Mouse (Mus musculus) liver, postnatal 0 days (tissue): Measurements from ENCODE around the gene Fhit. TPM values are rescaled to one million over a fixed set of nuclear protein-coding genes. Genes with fewer than 3 reads are reported as not detected.

Experiments
- ATAC-seq: fragments of 200-750 bp; cut with Nextera tagmentation; 2 replicates; pipeline ENCODE4 v1.8.0; 2017; ENCODE audit warnings: mild to moderate bottlenecking, moderate library complexity
- DNase-seq: peaks from one replicate; pipeline ENCODE4 v3.0.0-alpha.2; 2016
- H3K27ac ChIP-seq: fragments of 300-500 bp; sonication (generic); 2 replicates; pipeline ENCODE4 v1.5.1; 2014; ENCODE audit warnings: antibody characterized with exemption, moderate library complexity, mild to moderate bottlenecking, low read depth
- H3K27me3 ChIP-seq: fragments of 300-500 bp; sonication (generic); 2 replicates; pipeline ENCODE4 v1.6.1; 2014; ENCODE audit warnings: low read length, control low read depth, mixed read lengths; ENCODE audit not compliant: insufficient read depth
- H3K36me3 ChIP-seq: fragments of 300-500 bp; sonication (generic); replicated peaks from 2 replicates; pipeline ENCODE4 v1.6.1; 2014; ENCODE audit warnings: mild to moderate bottlenecking, control low read depth, low read length, moderate library complexity, mixed read lengths; ENCODE audit not compliant: insufficient read depth
- H3K4me1 ChIP-seq: fragments of 300-500 bp; sonication (generic); 2 replicates; pipeline ENCODE4 v1.6.1; 2014; ENCODE audit warnings: antibody characterized with exemption, mild to moderate bottlenecking, control low read depth; ENCODE audit not compliant: insufficient read depth
- H3K4me2 ChIP-seq: fragments of 300-500 bp; sonication (generic); 2 replicates; pipeline ENCODE4 v1.6.1; 2014; ENCODE audit warnings: low read depth, mild to moderate bottlenecking, low read length, moderate library complexity, mixed read lengths
- H3K4me3 ChIP-seq: fragments of 300-500 bp; sonication (generic); 2 replicates; pipeline ENCODE4 v1.5.1; 2014; ENCODE audit warnings: low read depth, low read length
- H3K9ac ChIP-seq: fragments of 300-500 bp; sonication (generic); replicated peaks from 2 replicates; pipeline ENCODE4 v1.6.1; 2014; ENCODE audit warnings: mild to moderate bottlenecking, moderate library complexity
- H3K9me3 ChIP-seq: fragments of 300-500 bp; sonication (generic); 2 replicates; pipeline ENCODE4 v1.6.1; 2016; ENCODE audit warnings: mild to moderate bottlenecking, control low read depth, low read length, mixed read lengths
- CTCF ChIP-seq: sonication (generic); IDR thresholded peaks from 2 replicates; pipeline ENCODE4 v1.5.1; 2016; ENCODE audit warnings: antibody characterized with exemption, low read depth
- EP300 ChIP-seq: IDR thresholded peaks from 2 replicates; pipeline ENCODE4 v1.6.1; 2016; ENCODE audit warnings: antibody characterized with exemption, low read depth, mild to moderate bottlenecking
- whole genome bisulfite sequencing: fragments of 180-500 bp; shearing (Covaris S2); extraction: QIAGEN DNeasy Blood & Tissue Kit; methylation state at CpG from one replicate; pipeline ENCODE4 v1.1.7; 2014; ENCODE audit not compliant: insufficient replicate concordance; 5-methylcytosine and 5-hydroxymethylcytosine counted together
- polyA plus RNA-seq: library from polyadenylated mRNA; unstranded; fragments of >200 nt; fragmentation: Nextera tagmentation; extraction: Ambion mirVana; gene quantifications from 2 replicates; pipeline ENCODE4 v1.2.1, GENCODE M21; 2015

The Fhit gene
- polyA plus RNA-seq, 1 experiment from 2014 or later, result 8.1 TPM

DNA sequence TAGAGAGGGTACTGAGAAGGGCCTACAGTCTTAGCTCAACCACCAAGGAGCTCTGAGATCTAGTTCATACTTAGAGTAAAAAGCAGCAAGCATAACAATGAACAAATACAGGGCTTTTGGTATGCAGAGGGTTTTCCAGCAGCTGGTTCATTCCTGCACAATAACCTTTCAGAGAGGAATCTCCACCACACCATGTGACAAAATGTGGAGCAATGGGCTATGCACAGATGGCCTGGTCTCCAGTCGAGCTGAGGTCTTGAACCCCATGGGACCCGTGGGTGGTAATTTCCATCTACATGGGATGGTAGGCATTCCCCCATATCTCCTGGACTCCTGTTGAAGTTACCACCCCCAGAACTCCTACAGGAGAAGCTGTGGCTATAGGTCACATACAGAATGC, 423.8 kb downstream of the Fhit start:
- TF ChIP-seq EP300 (no peak), CTCF (no peak)
- no peaks in the 10 kb centered on the region for H3K4me1 ChIP-seq
- no peaks in the 10 kb centered on the region for H3K36me3 ChIP-seq
- H3K9me3 ChIP-seq, result no peaks in the 10 kb centered on the region
- H3K9ac ChIP-seq, result no peak overlapping the region
- ATAC-seq (no peak), DNase-seq (no peak)
- WGBS, result 74% methylated on average over 2 of the region's 2 CpGs
- no peaks in the 10 kb centered on the region for H3K27me3 ChIP-seq
- no peak overlapping the region for H3K27ac ChIP-seq
- H3K4me3 ChIP-seq, result no peak overlapping the region
- no peak overlapping the region for H3K4me2 ChIP-seq

DNA sequence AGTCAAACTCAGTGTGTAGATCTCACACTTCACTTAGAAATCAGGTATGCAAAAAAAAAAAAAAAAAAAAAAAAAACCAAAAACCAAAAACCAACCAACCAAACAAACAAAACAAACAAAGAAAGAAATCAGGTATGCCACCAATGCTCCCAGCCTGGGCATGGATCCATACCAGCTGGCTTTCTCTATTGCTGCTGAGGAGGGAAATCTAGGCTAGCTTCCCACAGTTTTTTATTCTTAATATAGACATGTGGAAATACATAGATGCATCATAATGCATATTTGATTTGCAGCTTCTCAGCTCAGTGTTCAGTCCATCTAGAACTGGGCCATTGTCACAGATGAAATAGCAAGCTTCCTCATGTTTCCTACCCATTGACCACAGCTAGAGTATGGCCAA, 439.3 kb downstream of the Fhit start:
- Histone ChIP-seq H3K36me3 (no peaks in the 10 kb centered on the region), H3K4me3 (no peak overlapping the region), H3K27me3 (no peaks in the 10 kb centered on the region), H3K27ac (no peak overlapping the region), H3K9ac (no peak overlapping the region), H3K4me1 (no peaks in the 10 kb centered on the region), H3K4me2 (no peak overlapping the region), H3K9me3 (no peaks in the 10 kb centered on the region)
- no peak for ATAC-seq
- no peak for TF ChIP-seq EP300
- no peak for TF ChIP-seq CTCF
- DNase-seq, result no peak

DNA sequence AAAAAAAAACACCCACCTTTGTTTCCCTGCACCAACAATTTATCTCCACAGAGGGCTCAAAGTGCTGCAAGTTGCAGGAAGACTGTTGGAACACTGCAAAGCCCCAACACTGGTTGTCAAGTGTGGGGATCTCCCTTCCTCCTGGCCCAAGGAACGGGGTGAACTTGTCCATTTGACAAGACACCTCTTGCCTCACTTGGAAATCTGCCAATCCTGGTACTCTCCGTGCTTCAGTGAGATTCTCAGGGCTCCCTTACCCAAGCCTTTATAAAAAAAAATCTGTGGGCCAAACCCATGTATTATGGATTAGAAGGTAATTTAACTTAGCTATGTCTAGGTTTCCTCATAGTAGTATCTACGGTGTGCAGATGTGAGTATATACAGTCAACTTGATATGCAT, 448.9 kb downstream of the Fhit start:
- no peak for TF ChIP-seq CTCF
- TF ChIP-seq EP300, result no peak
- DNase-seq, result no peak
- no peak overlapping the region for H3K9ac ChIP-seq
- H3K9me3 ChIP-seq, result no peaks in the 10 kb centered on the region
- no peaks in the 10 kb centered on the region for H3K27me3 ChIP-seq
- H3K27ac ChIP-seq, result no peak overlapping the region
- ATAC-seq, result no peak
- no peak overlapping the region for H3K4me2 ChIP-seq
- no peaks in the 10 kb centered on the region for H3K4me1 ChIP-seq
- 70% methylated on average over 3 of the region's 3 CpGs for WGBS
- no peak overlapping the region for H3K4me3 ChIP-seq
- H3K36me3 ChIP-seq, result no peaks in the 10 kb centered on the region

DNA sequence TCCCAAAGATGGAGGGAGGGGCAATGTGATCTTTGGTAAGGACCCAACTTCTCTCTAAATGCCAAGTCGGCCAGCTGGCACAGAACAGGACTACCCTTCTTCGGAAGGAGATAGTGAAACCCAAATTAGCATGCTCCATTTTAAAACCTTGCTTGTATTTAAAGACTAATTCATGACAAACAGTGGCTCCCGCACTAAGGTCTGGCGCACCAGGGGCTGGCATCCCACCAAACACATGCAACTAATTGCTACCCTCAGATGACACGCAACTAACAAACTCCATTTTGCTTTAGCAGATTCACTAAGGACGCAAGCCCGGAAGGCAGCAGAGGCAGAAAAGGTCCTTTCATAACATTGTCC, 449.3 kb downstream of the Fhit start:
- TF ChIP-seq CTCF (no peak), EP300 (no peak)
- WGBS, result 83% methylated on average over 7 of the region's 7 CpGs

DNA sequence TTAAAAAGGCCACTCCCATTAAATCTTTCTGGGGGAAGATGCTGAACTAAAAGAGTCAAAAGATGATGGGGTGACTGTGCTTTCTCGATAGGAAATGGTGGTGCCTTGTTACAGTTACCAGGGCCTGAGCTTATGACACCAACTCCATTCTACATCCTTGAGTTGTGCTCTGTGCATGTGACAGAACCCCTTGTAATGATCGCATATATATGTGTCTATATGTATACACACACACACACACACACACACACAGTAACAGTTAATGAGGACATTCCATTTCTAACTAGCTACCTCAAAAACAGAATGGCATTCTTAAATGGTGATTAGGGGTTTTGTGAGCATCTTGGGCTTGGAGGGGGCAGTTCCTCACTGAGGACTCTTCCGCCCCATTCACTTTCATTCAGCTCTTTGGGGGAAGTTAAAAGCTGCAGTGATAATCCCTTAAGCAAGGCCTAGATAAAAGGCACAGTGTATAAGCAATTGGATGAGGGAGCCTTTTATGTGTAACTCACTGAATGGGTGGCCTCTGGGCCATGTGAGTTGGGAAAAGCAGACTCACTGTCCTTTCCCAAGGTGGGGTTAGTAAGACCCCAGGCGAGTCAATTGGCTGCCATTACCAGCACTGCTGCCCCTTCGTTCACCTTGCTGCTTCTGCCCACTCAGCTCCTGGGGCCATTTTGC, 449.9 kb downstream of the Fhit start:
- no peak overlapping the region for H3K4me3 ChIP-seq
- H3K27me3 ChIP-seq, result no peaks in the 10 kb centered on the region
- WGBS, result 73% methylated on average over 5 of the region's 5 CpGs
- H3K4me2 ChIP-seq, result no peak overlapping the region
- ATAC-seq, result no peak
- TF ChIP-seq EP300 (no peak), CTCF (no peak)
- no peak overlapping the region for H3K9ac ChIP-seq
- H3K9me3 ChIP-seq, result no peaks in the 10 kb centered on the region
- no peak for DNase-seq
- no peaks in the 10 kb centered on the region for H3K4me1 ChIP-seq
- no peaks in the 10 kb centered on the region for H3K36me3 ChIP-seq
- no peak overlapping the region for H3K27ac ChIP-seq

More for the DNA sequence above, 449.3 kb downstream of the Fhit start:
- H3K36me3 ChIP-seq, result no peaks in the 10 kb centered on the region
- no peak overlapping the region for H3K4me2 ChIP-seq
- no peak overlapping the region for H3K27ac ChIP-seq
- DNase-seq (no peak), ATAC-seq (no peak)
- no peaks in the 10 kb centered on the region for H3K27me3 ChIP-seq
- H3K4me3 ChIP-seq, result no peak overlapping the region
- no peak overlapping the region for H3K9ac ChIP-seq
- no peaks in the 10 kb centered on the region for H3K4me1 ChIP-seq
- H3K9me3 ChIP-seq, result no peaks in the 10 kb centered on the region

DNA sequence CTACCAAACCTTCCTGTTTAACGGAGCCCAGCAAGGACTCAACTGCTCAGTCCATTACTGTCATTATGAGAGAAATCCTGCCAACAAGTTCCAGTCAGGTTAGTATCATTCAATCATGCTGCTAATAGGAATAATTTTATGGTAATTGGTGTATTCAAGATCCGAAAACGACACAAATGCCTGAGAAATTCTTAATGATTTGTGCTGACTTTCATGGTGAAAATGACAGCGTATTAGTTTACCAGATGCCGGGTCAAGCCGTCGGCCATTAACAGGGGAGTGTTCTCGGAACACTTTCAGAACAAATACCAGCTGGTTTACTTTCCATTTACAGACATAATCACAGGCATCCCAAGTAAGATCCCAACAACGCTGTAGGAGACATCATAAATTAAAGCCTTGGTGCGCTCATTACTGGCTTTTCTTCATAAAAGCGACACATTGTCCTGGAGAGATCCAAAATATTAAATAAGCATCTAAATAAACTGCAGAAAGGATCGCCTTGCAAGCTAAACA, 451.0 kb downstream of the Fhit start:
- Histone ChIP-seq H3K4me2 (no peak overlapping the region), H3K4me1 (no peaks in the 10 kb centered on the region), H3K9me3 (no peaks in the 10 kb centered on the region), H3K36me3 (no peaks in the 10 kb centered on the region), H3K4me3 (no peak overlapping the region), H3K27me3 (no peaks in the 10 kb centered on the region), H3K27ac (no peak overlapping the region), H3K9ac (no peak overlapping the region)
- TF ChIP-seq EP300 (no peak), CTCF (no peak)
- no peak for ATAC-seq
- DNase-seq, result no peak
- WGBS, result 85% methylated on average over 12 of the region's 12 CpGs
